Mouse (Mus musculus) thymus, adult 2 months (tissue): ENCODE results near the gene Ywhae. TPM values are rescaled to one million over a fixed set of nuclear protein-coding genes. Genes with fewer than 3 reads are reported as not detected.

Experiments used
- DNase-seq: peaks from one replicate; pipeline ENCODE4 v3.0.0; 2021
- H3K27ac ChIP-seq: fragments of 200-500 bp; 2 replicates; pipeline ENCODE4 v1.5.1; 2012; ENCODE audit warnings: low read length, control low read depth; ENCODE audit not compliant: control insufficient read depth, insufficient read depth
- H3K27me3 ChIP-seq: fragments of 200-500 bp; 2 replicates; pipeline ENCODE4 v1.6.1; 2012; ENCODE audit warnings: mild to moderate bottlenecking, low read length, moderate library complexity, mixed read lengths; ENCODE audit not compliant: control insufficient read depth, insufficient read depth
- H3K36me3 ChIP-seq: fragments of 200-500 bp; 2 replicates; pipeline ENCODE4 v1.6.1; 2012; ENCODE audit warnings: mild to moderate bottlenecking, low read length, moderate library complexity; ENCODE audit not compliant: control insufficient read depth, insufficient read depth
- H3K4me1 ChIP-seq: fragments of 200-500 bp; replicated peaks from 2 replicates; pipeline ENCODE4 v1.6.1; 2012; ENCODE audit warnings: low read length; ENCODE audit not compliant: control insufficient read depth, insufficient read depth
- H3K4me3 ChIP-seq: fragments of 200-500 bp; 2 replicates; pipeline ENCODE4 v1.5.1; 2012; ENCODE audit warnings: mild to moderate bottlenecking, low read length, control low read depth, moderate library complexity; ENCODE audit not compliant: control insufficient read depth, insufficient read depth
- CTCF ChIP-seq: fragments of 200-500 bp; IDR thresholded peaks from 2 replicates; pipeline ENCODE4 v1.5.1; 2012; ENCODE audit warnings: mild to moderate bottlenecking, control low read depth, low read length, moderate library complexity, borderline replicate concordance; ENCODE audit not compliant: control insufficient read depth, poor library complexity, insufficient read depth; ENCODE audit errors: extremely low read depth
- POLR2A ChIP-seq: fragments of 200-500 bp; IDR thresholded peaks from 2 replicates; pipeline ENCODE4 v1.6.1; 2012; ENCODE audit warnings: mild to moderate bottlenecking, low read length, control low read depth, moderate library complexity; ENCODE audit not compliant: control insufficient read depth, poor library complexity, insufficient read depth; ENCODE audit errors: extremely low read depth
- WGBS: fragments of 180-500 bp; shearing (Covaris S2); methylation state at CpG from one replicate; pipeline ENCODE4 v1.1.7; 2018; 5-methylcytosine and 5-hydroxymethylcytosine counted together
- polyA plus RNA-seq: library from polyadenylated mRNA; depleted of rRNA; stranded (reverse); fragments of >200 nt; gene quantifications from 2 replicates; pipeline ENCODE4 v1.2.3, GENCODE M21; 2012

Ywhae gene
- polyA plus RNA-seq, 1 experiment, result 170 TPM

- no peaks in the 10 kb centered on the region for H3K36me3 ChIP-seq
- peaks cover 21% of the 10 kb centered on the region; the same call in 1 of the 2 replicates for H3K27me3 ChIP-seq
- no peak overlapping the region for H3K4me3 ChIP-seq
- WGBS, result 7% methylated on average over 41 of the region's 42 CpGs
- H3K4me1 ChIP-seq, result peaks cover 4% of the 10 kb centered on the region
- no peak for DNase-seq
- no peak overlapping the region for H3K27ac ChIP-seq
- no peak for TF ChIP-seq CTCF
- no peak for TF ChIP-seq POLR2A
Measured at GRCm38 (mm10) chr11:75795321-75795636, 62.6 kb downstream of the Ywhae start.

- Histone ChIP-seq H3K4me3 (no peak within 1 kb of the TSS), H3K27me3 (peaks cover 21% of the 10 kb centered on the region; the same call in 1 of the 2 replicates), H3K36me3 (no peaks in the 10 kb centered on the region), H3K27ac (no peak within 1 kb of the TSS), H3K4me1 (peaks cover 4% of the 10 kb centered on the region)
- no peak for DNase-seq
- WGBS, result 11% methylated on average over 37 of the region's 37 CpGs
- TF ChIP-seq CTCF (no peak), POLR2A (no peak)
Measured at GRCm38 (mm10) chr11:75796029-75796445, 63.4 kb downstream of the Ywhae start, which contains the start of gene Doc2b. Gene Doc2b, minus strand, starts transcription at chr11:75796049.

GRCm38 (mm10) chr11:75796536-75797246 lies 64.0 kb downstream of the Ywhae start:
- no peak overlapping the region for H3K27ac ChIP-seq
- TF ChIP-seq CTCF (no peak), POLR2A (no peak)
- DNase-seq, result no peak
- peaks cover 21% of the 10 kb centered on the region; the same call in 1 of the 2 replicates for H3K27me3 ChIP-seq
- H3K4me1 ChIP-seq, result peaks cover 4% of the 10 kb centered on the region
- H3K4me3 ChIP-seq, result no peak overlapping the region
- no peaks in the 10 kb centered on the region for H3K36me3 ChIP-seq
- WGBS, result 91% methylated on average over 13 of the region's 13 CpGs

- 95% methylated on average over 4 of the region's 4 CpGs for WGBS
- Histone ChIP-seq H3K4me3 (no peak overlapping the region), H3K27ac (no peak overlapping the region), H3K27me3 (no peaks in the 10 kb centered on the region; the same call in 1 of the 2 replicates), H3K36me3 (no peaks in the 10 kb centered on the region), H3K4me1 (no peaks in the 10 kb centered on the region)
- DNase-seq, result no peak
- TF ChIP-seq POLR2A, result no peak
- no peak for TF ChIP-seq CTCF
Measured at GRCm38 (mm10) chr11:75801369-75801768, 68.7 kb downstream of the Ywhae start.

GRCm38 (mm10) chr11:75801771-75802550 lies 69.3 kb downstream of the Ywhae start:
- Histone ChIP-seq H3K36me3 (no peaks in the 10 kb centered on the region), H3K4me3 (no peak overlapping the region), H3K4me1 (no peaks in the 10 kb centered on the region), H3K27ac (no peak overlapping the region), H3K27me3 (no peaks in the 10 kb centered on the region; the same call in 1 of the 2 replicates)
- DNase-seq, result no peak
- TF ChIP-seq CTCF, result no peak
- no peak for TF ChIP-seq POLR2A
- WGBS, result 95% methylated on average over 7 of the region's 7 CpGs

- TF ChIP-seq POLR2A (no peak), CTCF (no peak)
- DNase-seq, result no peak
- no peak overlapping the region for H3K27ac ChIP-seq
- H3K36me3 ChIP-seq, result no peaks in the 10 kb centered on the region
- 87% methylated on average over 5 of the region's 5 CpGs for WGBS
- H3K27me3 ChIP-seq, result no peaks in the 10 kb centered on the region
- H3K4me1 ChIP-seq, result no peaks in the 10 kb centered on the region
- H3K4me3 ChIP-seq, result no peak overlapping the region
Measured at GRCm38 (mm10) chr11:75807486-75807885, 74.8 kb downstream of the Ywhae start.

- no peaks in the 10 kb centered on the region for H3K4me1 ChIP-seq
- WGBS, result 99% methylated on average over 3 of the region's 3 CpGs
- H3K27ac ChIP-seq, result no peak overlapping the region
- no peaks in the 10 kb centered on the region for H3K27me3 ChIP-seq
- H3K4me3 ChIP-seq, result no peak overlapping the region
- TF ChIP-seq POLR2A (no peak), CTCF (no peak)
- no peak for DNase-seq
- H3K36me3 ChIP-seq, result no peaks in the 10 kb centered on the region
Measured at GRCm38 (mm10) chr11:75810526-75810925, 77.9 kb downstream of the Ywhae start.
